Mouse (Mus musculus) small intestine, adult 2 months (tissue): Measurements from ENCODE around the gene Inpp5e.

ENCODE experiments used
- CTCF ChIP-seq: fragments of 200-500 bp; IDR thresholded peaks from 2 replicates; pipeline ENCODE4 v1.5.1; 2012; ENCODE audit warnings: low read depth, mild to moderate bottlenecking, control low read depth, inconsistent platforms, low read length, moderate library complexity, mixed read lengths; ENCODE audit not compliant: insufficient replicate concordance, insufficient read length; ENCODE audit errors: extremely low read depth
- POLR2A ChIP-seq: fragments of 200-500 bp; IDR thresholded peaks from 2 replicates; pipeline ENCODE4 v1.6.1; 2012; ENCODE audit warnings: low read depth, mild to moderate bottlenecking, control low read depth, inconsistent platforms, low read length, moderate library complexity

DNA sequence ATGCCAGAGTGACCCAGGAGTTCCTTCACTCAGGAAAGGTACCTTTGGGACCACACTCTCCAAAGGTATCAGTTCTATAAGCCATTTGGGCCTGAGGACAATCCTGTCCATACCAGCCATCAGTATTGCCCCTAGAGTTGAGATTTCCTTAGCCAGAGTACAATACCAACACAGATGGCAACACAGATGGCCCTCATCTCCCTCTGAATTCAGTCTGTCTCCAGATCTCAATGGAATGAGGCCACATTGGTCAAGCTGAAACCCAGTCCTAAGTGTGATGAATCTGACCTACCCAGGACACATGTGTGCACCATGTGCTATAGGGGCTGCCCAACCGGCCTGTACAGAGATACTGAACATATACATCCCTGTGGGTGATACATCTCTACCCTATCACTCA, 6.7 kb downstream of the Inpp5e start:
- TF ChIP-seq CTCF (no peak), POLR2A (no peak)
